Mouse (Mus musculus) intestine, embryonic 15.5 days (tissue): Measurements from ENCODE around the gene Ksr1. TPM values are rescaled to one million over a fixed set of nuclear protein-coding genes. Genes with fewer than 3 reads are reported as not detected.

Experiments used
- ATAC-seq: fragments of 200-750 bp; cut with Nextera tagmentation; 2 replicates; pipeline ENCODE4 v1.8.0; 2017; ENCODE audit warnings: moderate TSS enrichment, moderate library complexity
- H3K27ac ChIP-seq: fragments of 300-500 bp; sonication (generic); 2 replicates; pipeline ENCODE4 v1.5.1; 2015; ENCODE audit warnings: mild to moderate bottlenecking, inconsistent platforms
- H3K27me3 ChIP-seq: fragments of 300-500 bp; sonication (generic); replicated peaks from 2 replicates; pipeline ENCODE4 v1.6.1; 2015; ENCODE audit warnings: inconsistent platforms
- H3K36me3 ChIP-seq: fragments of 300-500 bp; sonication (generic); 2 replicates; pipeline ENCODE4 v1.6.1; 2015; ENCODE audit warnings: inconsistent platforms
- H3K4me1 ChIP-seq: fragments of 300-500 bp; sonication (generic); replicated peaks from 2 replicates; pipeline ENCODE4 v1.6.1; 2015; ENCODE audit warnings: inconsistent platforms
- H3K4me2 ChIP-seq: fragments of 300-500 bp; sonication (generic); replicated peaks from 2 replicates; pipeline ENCODE4 v1.6.1; 2015; ENCODE audit warnings: mild to moderate bottlenecking, inconsistent platforms
- H3K4me3 ChIP-seq: fragments of 300-500 bp; sonication (generic); replicated peaks from 2 replicates; pipeline ENCODE4 v1.5.1; 2015; ENCODE audit warnings: inconsistent platforms
- H3K9ac ChIP-seq: fragments of 300-500 bp; sonication (generic); 2 replicates; pipeline ENCODE4 v1.6.1; 2015; ENCODE audit warnings: inconsistent platforms
- H3K9me3 ChIP-seq: fragments of 300-500 bp; sonication (generic); 2 replicates; pipeline ENCODE4 v1.6.1; 2016; ENCODE audit warnings: inconsistent platforms
- WGBS: fragments of 180-500 bp; shearing (Covaris S2); methylation state at CpG from one replicate; pipeline ENCODE4 v1.1.7; 2015; 5-methylcytosine and 5-hydroxymethylcytosine counted together
- polyA plus RNA-seq: library from polyadenylated mRNA; unstranded; fragments of >200 nt; fragmentation: Nextera tagmentation; extraction: Ambion mirVana; gene quantifications from 2 replicates; pipeline ENCODE4 v1.2.1, GENCODE M21; 2015

Ksr1 gene
- polyA plus RNA-seq, 1 experiment from 2014 or later, result 4.4 TPM

DNA sequence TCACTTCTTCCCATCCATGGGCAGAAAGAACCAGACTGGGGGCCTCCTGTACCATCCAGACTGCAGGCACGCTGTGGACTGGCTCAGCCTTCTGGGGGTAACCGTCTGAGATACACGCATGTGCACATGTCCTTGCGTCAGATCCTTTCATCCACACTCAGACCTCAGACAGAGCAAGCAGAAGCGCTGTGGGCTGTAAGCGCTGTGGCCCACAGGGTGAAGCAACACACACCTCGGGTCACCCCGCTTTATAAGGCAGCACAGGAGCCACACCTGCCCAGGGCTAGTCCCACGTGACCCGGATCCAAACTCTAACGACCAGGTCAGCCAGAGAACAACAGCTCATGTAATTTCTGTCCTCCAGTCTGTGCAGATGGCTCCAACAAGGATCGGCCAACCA is 59.4 kb downstream of the Ksr1 start:
- Histone ChIP-seq H3K4me2 (no peak overlapping the region), H3K4me3 (no peak overlapping the region), H3K27ac (no peak overlapping the region), H3K27me3 (no peaks in the 10 kb centered on the region), H3K9ac (no peak overlapping the region), H3K4me1 (peaks cover 35% of the 10 kb centered on the region), H3K9me3 (no peaks in the 10 kb centered on the region), H3K36me3 (no peaks in the 10 kb centered on the region)
- 84% methylated on average over 12 of the region's 12 CpGs for WGBS
- no peak for ATAC-seq

GRCm38 (mm10) chr11:79085059-79085458 is 61.1 kb downstream of the Ksr1 start:
- H3K4me2 ChIP-seq, result no peak overlapping the region
- peaks cover 44% of the 10 kb centered on the region for H3K4me1 ChIP-seq
- H3K27me3 ChIP-seq, result no peaks in the 10 kb centered on the region
- H3K36me3 ChIP-seq, result no peaks in the 10 kb centered on the region
- H3K27ac ChIP-seq, result no peak overlapping the region
- H3K9me3 ChIP-seq, result no peaks in the 10 kb centered on the region
- no peak overlapping the region for H3K4me3 ChIP-seq
- no peak for ATAC-seq
- WGBS, result 40% methylated on average over 5 of the region's 5 CpGs
- H3K9ac ChIP-seq, result no peak overlapping the region

GRCm38 (mm10) chr11:79083018-79083441 is 63.2 kb downstream of the Ksr1 start:
- ATAC-seq, result no peak
- Histone ChIP-seq H3K4me2 (no peak overlapping the region), H3K27ac (0 out of 2 replicates have a peak overlapping the region, but pooled peaks have one; percentile 14), H3K9me3 (no peaks in the 10 kb centered on the region), H3K4me3 (no peak overlapping the region), H3K4me1 (peaks cover 41% of the 10 kb centered on the region), H3K27me3 (no peaks in the 10 kb centered on the region), H3K9ac (no peak overlapping the region), H3K36me3 (no peaks in the 10 kb centered on the region)
- WGBS, result 47% methylated on average over 11 of the region's 11 CpGs

- H3K27me3 ChIP-seq, result no peaks in the 10 kb centered on the region
- H3K9ac ChIP-seq, result no peak overlapping the region
- H3K27ac ChIP-seq, result peak overlapping the region; percentile 38; the same call in 1 of the 2 replicates
- no peak overlapping the region for H3K4me3 ChIP-seq
- WGBS, result 60% methylated on average over 16 of the region's 16 CpGs
- no peak overlapping the region for H3K4me2 ChIP-seq
- H3K9me3 ChIP-seq, result no peaks in the 10 kb centered on the region
- peak; percentile 34; the same call in 1 of the 2 replicates for ATAC-seq
- H3K36me3 ChIP-seq, result no peaks in the 10 kb centered on the region
- H3K4me1 ChIP-seq, result peaks cover 31% of the 10 kb centered on the region
Observed at GRCm38 (mm10) chr11:79080965-79081891, 65.0 kb downstream of the Ksr1 start.

GRCm38 (mm10) chr11:79080081-79080480 is 66.1 kb downstream of the Ksr1 start:
- H3K36me3 ChIP-seq, result no peaks in the 10 kb centered on the region
- H3K27ac ChIP-seq, result no peak overlapping the region
- ATAC-seq, result no peak
- H3K4me1 ChIP-seq, result peaks cover 26% of the 10 kb centered on the region
- no peak overlapping the region for H3K4me3 ChIP-seq
- no peaks in the 10 kb centered on the region for H3K27me3 ChIP-seq
- no peak overlapping the region for H3K4me2 ChIP-seq
- no peaks in the 10 kb centered on the region for H3K9me3 ChIP-seq
- 75% methylated on average over 6 of the region's 6 CpGs for WGBS
- no peak overlapping the region for H3K9ac ChIP-seq

DNA sequence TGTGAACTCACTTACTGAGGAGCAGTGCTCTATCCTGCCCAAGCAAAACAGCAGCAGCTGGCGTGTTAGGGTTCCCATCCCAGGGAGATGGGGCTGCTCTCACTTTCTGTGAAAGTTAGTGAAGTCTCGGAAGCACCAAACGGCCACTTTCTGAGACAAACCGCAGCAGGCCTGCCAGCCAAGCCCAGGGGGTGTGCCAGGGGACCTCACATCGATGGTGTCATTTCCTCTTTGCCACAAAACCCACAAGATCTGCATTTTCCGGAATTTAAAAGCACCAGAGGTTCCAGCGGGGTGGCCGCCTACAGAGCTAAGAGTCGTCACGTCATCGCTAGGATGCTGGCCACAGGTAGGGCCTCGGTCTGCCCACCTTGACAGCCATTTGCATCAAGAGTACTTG is 69.7 kb downstream of the Ksr1 start:
- no peaks in the 10 kb centered on the region for H3K27me3 ChIP-seq
- no peak overlapping the region for H3K9ac ChIP-seq
- no peak for ATAC-seq
- H3K4me1 ChIP-seq, result peaks cover 11% of the 10 kb centered on the region
- no peaks in the 10 kb centered on the region for H3K36me3 ChIP-seq
- H3K4me3 ChIP-seq, result no peak overlapping the region
- H3K4me2 ChIP-seq, result no peak overlapping the region; the same call in 1 of the 2 replicates
- H3K9me3 ChIP-seq, result no peaks in the 10 kb centered on the region
- H3K27ac ChIP-seq, result no peak overlapping the region
- WGBS, result 79% methylated on average over 12 of the region's 12 CpGs

- H3K4me2 ChIP-seq, result no peak overlapping the region
Observed at GRCm38 (mm10) chr11:79075044-79075443, 71.2 kb downstream of the Ksr1 start.

GRCm38 (mm10) chr11:79074611-79075010 is 71.6 kb downstream of the Ksr1 start:
- ATAC-seq, result no peak
- H3K27ac ChIP-seq, result no peak overlapping the region
- no peaks in the 10 kb centered on the region for H3K27me3 ChIP-seq
- no peaks in the 10 kb centered on the region for H3K36me3 ChIP-seq
- H3K9ac ChIP-seq, result no peak overlapping the region
- H3K4me1 ChIP-seq, result peaks cover 10% of the 10 kb centered on the region; the same call in 1 of the 2 replicates
- no peak overlapping the region for H3K4me2 ChIP-seq
- no peak overlapping the region for H3K4me3 ChIP-seq
- WGBS, result 93% methylated on average over 3 of the region's 3 CpGs
- no peaks in the 10 kb centered on the region for H3K9me3 ChIP-seq

More at GRCm38 (mm10) chr11:79075044-79075443, 71.2 kb downstream of the Ksr1 start:
- Histone ChIP-seq H3K27me3 (no peaks in the 10 kb centered on the region), H3K9ac (no peak overlapping the region), H3K36me3 (no peaks in the 10 kb centered on the region), H3K4me3 (no peak overlapping the region), H3K27ac (no peak overlapping the region), H3K9me3 (no peaks in the 10 kb centered on the region), H3K4me1 (peaks cover 8% of the 10 kb centered on the region; the same call in 1 of the 2 replicates)
- ATAC-seq, result no peak
- WGBS, result 77% methylated on average over 3 of the region's 3 CpGs

DNA sequence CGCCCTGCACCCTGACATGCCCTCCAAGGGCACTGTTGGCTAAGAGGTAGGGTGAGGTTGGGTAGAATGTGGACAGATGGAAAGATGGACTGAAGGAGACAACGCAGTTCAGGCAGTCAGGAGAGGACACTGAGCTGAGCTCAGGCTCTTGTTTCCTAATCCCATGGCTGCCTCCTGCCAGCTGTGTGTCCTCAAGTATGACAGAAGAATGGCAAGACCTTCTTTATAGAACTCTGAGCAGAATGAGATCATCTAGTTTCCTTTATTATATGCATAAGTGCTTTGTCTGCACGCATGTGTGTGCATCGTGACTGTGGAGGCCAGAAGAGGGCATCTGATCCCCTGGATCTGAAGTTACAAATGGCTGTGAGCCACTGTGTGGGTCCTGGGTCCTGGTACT is 72.6 kb downstream of the Ksr1 start:
- 70% methylated on average over 4 of the region's 4 CpGs for WGBS
- Histone ChIP-seq H3K36me3 (no peaks in the 10 kb centered on the region), H3K4me3 (no peak overlapping the region), H3K4me2 (no peak overlapping the region), H3K9ac (no peak overlapping the region), H3K27me3 (no peaks in the 10 kb centered on the region), H3K4me1 (peaks cover 10% of the 10 kb centered on the region; the same call in 1 of the 2 replicates), H3K27ac (no peak overlapping the region), H3K9me3 (no peaks in the 10 kb centered on the region)
- no peak for ATAC-seq

GRCm38 (mm10) chr11:79072108-79072507 is 74.1 kb downstream of the Ksr1 start:
- Histone ChIP-seq H3K9me3 (no peaks in the 10 kb centered on the region), H3K27me3 (no peaks in the 10 kb centered on the region), H3K4me1 (peaks cover 10% of the 10 kb centered on the region; the same call in 1 of the 2 replicates), H3K9ac (no peak overlapping the region), H3K27ac (no peak overlapping the region), H3K4me3 (no peak overlapping the region), H3K4me2 (no peak overlapping the region), H3K36me3 (no peaks in the 10 kb centered on the region)
- 89% methylated on average over 8 of the region's 8 CpGs for WGBS
- no peak for ATAC-seq

GRCm38 (mm10) chr11:79071082-79071972 is 74.9 kb downstream of the Ksr1 start:
- no peak overlapping the region for H3K27ac ChIP-seq
- no peaks in the 10 kb centered on the region for H3K27me3 ChIP-seq
- WGBS, result 70% methylated on average over 7 of the region's 7 CpGs
- H3K9me3 ChIP-seq, result no peaks in the 10 kb centered on the region
- peaks cover 10% of the 10 kb centered on the region; the same call in 1 of the 2 replicates for H3K4me1 ChIP-seq
- ATAC-seq, result peak; percentile 67; the same call in 1 of the 2 replicates
- H3K4me2 ChIP-seq, result no peak overlapping the region
- H3K4me3 ChIP-seq, result no peak overlapping the region
- H3K36me3 ChIP-seq, result no peaks in the 10 kb centered on the region
- no peak overlapping the region for H3K9ac ChIP-seq
